Mouse (Mus musculus) adrenal gland (tissue): ENCODE results near the gene Lars2.
"Not testable (repeated sequence)": the region's sequence is repeated elsewhere in the genome, so short reads cannot be mapped to it uniquely, and the experiment has no call there.

Experiments used
- intact Hi-C: fragments of 180-260 bp; cut with DNase I; formaldehyde crosslinking; loops from one replicate; pipeline ENCODE4 v1.15.1; 2025
- long read RNA-seq, 2 experiments: library from polyadenylated mRNA; unstranded; transcript quantifications; one replicate each; pipeline ENCODE4 v2.0.0; 2020; ENCODE audit warnings: borderline replicate concordance in 1 of 2; ENCODE audit not compliant: insufficient replicate concordance in 1 of 2

Gene Lars2
- long read RNA-seq, experiment 1, partial matches to known transcripts = 1 of 4 reads
- long read RNA-seq, experiment 1, other reads (novel, unspliced or antisense) = 0 of 4 reads
- long read RNA-seq, experiment 2, partial matches to known transcripts = 1 of 5 reads
- long read RNA-seq, experiment 2, other reads (novel, unspliced or antisense) = 2 of 5 reads

GRCm38 (mm10) chr9:123366708-123367385, at the start of gene Lars2:
Lars2 (plus strand) TSS chr9:123366927.
- intact Hi-C loops = no loop called here

GRCm38 (mm10) chr9:123326106-123326505, 40.6 kb upstream of the Lars2 start:
- intact Hi-C loops = no loop called here

GRCm38 (mm10) chr9:123328336-123328735, 38.4 kb upstream of the Lars2 start:
- intact Hi-C loops = no loop called here

- intact Hi-C loops = no loop called here
These were observed 36.9 kb upstream of the Lars2 start for GRCm38 (mm10) chr9:123329831-123330230.

GRCm38 (mm10) chr9:123330271-123330670, 36.5 kb upstream of the Lars2 start:
- intact Hi-C loops = not testable (repeated sequence)

GRCm38 (mm10) chr9:123333479-123333878, 33.2 kb upstream of the Lars2 start:
- intact Hi-C loops = no loop called here

GRCm38 (mm10) chr9:123335044-123335670, 31.6 kb upstream of the Lars2 start:
- intact Hi-C loops = no loop called here

GRCm38 (mm10) chr9:123339651-123340144, 27.0 kb upstream of the Lars2 start:
- intact Hi-C loops = no loop called here

- intact Hi-C loops = no loop called here
These were observed 25.5 kb upstream of the Lars2 start for GRCm38 (mm10) chr9:123341256-123341655.

- intact Hi-C loops = no loop called here
These were observed 23.7 kb upstream of the Lars2 start for GRCm38 (mm10) chr9:123343069-123343468.

GRCm38 (mm10) chr9:123349286-123349685, 17.4 kb upstream of the Lars2 start:
- intact Hi-C loops = not testable (repeated sequence)

GRCm38 (mm10) chr9:123359981-123360380, 6.7 kb upstream of the Lars2 start:
- intact Hi-C loops = no loop called here

- intact Hi-C loops = no loop called here
These were observed 1.4 kb upstream of the Lars2 start for GRCm38 (mm10) chr9:123365353-123365752.

GRCm38 (mm10) chr9:123365942-123366707, 602 bp upstream of the Lars2 start:
- intact Hi-C loops = no loop called here

GRCm38 (mm10) chr9:123367636-123368035, 909 bp downstream of the Lars2 start:
- intact Hi-C loops = no loop called here

GRCm38 (mm10) chr9:123382399-123382798, 15.7 kb downstream of the Lars2 start:
- intact Hi-C loops = no loop called here

- intact Hi-C loops = no loop called here
These were observed 18.0 kb downstream of the Lars2 start for GRCm38 (mm10) chr9:123384696-123385095.

GRCm38 (mm10) chr9:123385352-123386198, 18.8 kb downstream of the Lars2 start:
- intact Hi-C loops = no loop called here

- intact Hi-C loops = no loop called here
These were observed 19.6 kb downstream of the Lars2 start for GRCm38 (mm10) chr9:123386347-123386746.

GRCm38 (mm10) chr9:123388087-123389007, 21.6 kb downstream of the Lars2 start:
- intact Hi-C loops = not testable (repeated sequence)
